34 mouse cellular contexts compared by ENCODE assay signal in genomic region chr2:59959668-59960494, GRCm38 (mm10).
DNase-seq lines count a peak whose midpoint lies in the region; ATAC-seq and TF ChIP-seq lines count a peak whose summit lies in the region.
"Had no signal": no experiment of that assay in that cellular context is flagged by ENCODE, and none has a peak within 500 bp of the region (broad histone marks: within the 10 kb centered on the region; RNA-seq: fewer than 3 reads in every experiment).

No protein-coding gene starts in this region.

- TF ChIP-seq POLR2A in cerebellum, adult 2 months (IDR thresholded peaks at IDR 0.05; ENCODE audit: borderline replicate concordance, insufficient read depth, low read length) = no peak

- TF ChIP-seq CTCF in cerebellum, adult 2 months (IDR thresholded peaks at IDR 0.05; ENCODE audit: borderline replicate concordance, insufficient read depth, low read depth, low read length) = no peak

- 61% methylated on average over 14 of the region's 14 CpGs for WGBS in heart, embryonic 11.5 days (ENCODE audit: insufficient replicate concordance)
- 56% methylated on average over 14 of the region's 14 CpGs for WGBS in heart, embryonic 15.5 days
- WGBS in kidney, embryonic 15.5 days = 90% methylated on average over 14 of the region's 14 CpGs
- WGBS in cerebellum, adult 2 months = 83% methylated on average over 14 of the region's 14 CpGs

- intact Hi-C loops in gastrocnemius, postnatal 14 days (cut with DNase I; ENCODE audit: low total_unique reads) = loop anchor here (10.0 kb wide), 1 partner anchor 245 kb away; the partner anchor contains the start of genes Baz2b and March7
- intact Hi-C loops in heart, postnatal 36 days (cut with DNase I) = no loop called here

- peaks cover 4% of the 10 kb centered on the region; the same call in 1 of the 2 replicates for H3K36me3 ChIP-seq in heart, embryonic 11.5 days (ENCODE audit: control insufficient read depth, insufficient read depth, low read length)
- peaks cover 24% of the 10 kb centered on the region for H3K36me3 ChIP-seq in heart, embryonic 15.5 days
- H3K36me3 ChIP-seq in kidney, embryonic 15.5 days = peaks cover 66% of the 10 kb centered on the region

- no peaks in the 10 kb centered on the region for H3K27me3 ChIP-seq in heart, embryonic 11.5 days (ENCODE audit: control insufficient read depth, insufficient read depth, low read length)
- no peaks in the 10 kb centered on the region for H3K27me3 ChIP-seq in heart, embryonic 15.5 days
- H3K27me3 ChIP-seq in kidney, embryonic 15.5 days = no peaks in the 10 kb centered on the region
- no peaks in the 10 kb centered on the region for H3K27me3 ChIP-seq in cerebellum, adult 2 months (ENCODE audit: control insufficient read depth, insufficient read depth, low read length)
- H3K27me3 ChIP-seq: embryonic facial prominence, embryonic 15.5 days; forebrain, embryonic 12.5 days; hindbrain, embryonic 15.5 days; intestine, embryonic 15.5 days; midbrain, embryonic 15.5 days had no signal

- no peak overlapping the region for H3K4me2 ChIP-seq in heart, embryonic 11.5 days
- 0 out of 2 replicates have a peak overlapping the region, but pooled peaks have one; percentile 4 for H3K4me2 ChIP-seq in heart, embryonic 15.5 days
- no peak overlapping the region for H3K4me2 ChIP-seq in kidney, embryonic 15.5 days
- H3K4me2 ChIP-seq: embryonic facial prominence, embryonic 15.5 days; forebrain, embryonic 12.5 days; hindbrain, embryonic 15.5 days; intestine, embryonic 15.5 days; midbrain, embryonic 15.5 days had no signal

- H3K4me1 ChIP-seq in heart, embryonic 11.5 days (ENCODE audit: control insufficient read depth, insufficient read depth, low read length) = peaks cover 13% of the 10 kb centered on the region
- H3K4me1 ChIP-seq in heart, embryonic 15.5 days (replicated peaks) = peaks cover 22% of the 10 kb centered on the region
- no peaks in the 10 kb centered on the region for H3K4me1 ChIP-seq in kidney, embryonic 15.5 days
- no peaks in the 10 kb centered on the region; the same call in 1 of the 2 replicates for H3K4me1 ChIP-seq in cerebellum, adult 2 months (ENCODE audit: control insufficient read depth, insufficient read depth, low read length)
- H3K4me1 ChIP-seq: embryonic facial prominence, embryonic 10.5 days; embryonic facial prominence, embryonic 15.5 days; forebrain, embryonic 12.5 days; hindbrain, embryonic 10.5 days; hindbrain, embryonic 15.5 days; intestine, embryonic 15.5 days; midbrain, embryonic 10.5 days; midbrain, embryonic 15.5 days had no signal

- ATAC-seq in heart, embryonic 11.5 days (replicated peaks; ENCODE audit: insufficient number of reproducible peaks, low FRiP score, low TSS enrichment) = no peak
- peak; percentile 74; the same call in 1 of the 2 replicates for ATAC-seq in heart, embryonic 15.5 days (replicated peaks; ENCODE audit: insufficient number of reproducible peaks, insufficient read depth, low FRiP score, low read depth)
- ATAC-seq in megakaryocyte progenitor cell, adult 5-6 weeks (replicated peaks; ENCODE audit: poor library complexity) = peak; percentile 37; the same call in 1 of the 2 replicates
- no peak for ATAC-seq in kidney, embryonic 15.5 days (replicated peaks; ENCODE audit: low FRiP score)
- ATAC-seq: forebrain, postnatal 0 days; intestine, embryonic 15.5 days; midbrain, embryonic 15.5 days had no signal

- no peak overlapping the region for H3K4me3 ChIP-seq in heart, embryonic 11.5 days (ENCODE audit: low read depth, low read length)
- H3K4me3 ChIP-seq in heart, embryonic 15.5 days = no peak overlapping the region
- no peak overlapping the region for H3K4me3 ChIP-seq in kidney, embryonic 15.5 days (replicated peaks)
- no peak overlapping the region for H3K4me3 ChIP-seq in cerebellum, adult 2 months (replicated peaks; ENCODE audit: insufficient read depth, low read depth, low read length)
- H3K4me3 ChIP-seq: embryonic facial prominence, embryonic 10.5 days; embryonic facial prominence, embryonic 15.5 days; forebrain, embryonic 12.5 days; hindbrain, embryonic 10.5 days; hindbrain, embryonic 15.5 days; intestine, embryonic 15.5 days; midbrain, embryonic 10.5 days; midbrain, embryonic 15.5 days had no signal

- peak; percentile 18 for DNase-seq in gastrocnemius, adult 18-20 months (ENCODE audit: low spot score)
- DNase-seq in gastrocnemius, postnatal 14 days = no peak
- DNase-seq in heart, postnatal 36 days = no peak
- DNase-seq in cerebellum, adult 2 months = no peak
- DNase-seq: adrenal gland, postnatal 14 days; cerebellum, adult 11-12 months; cerebellum, postnatal 14 days; forebrain, postnatal 0 days; kidney, adult 2 months; kidney, postnatal 4 days; layer of hippocampus, postnatal 36 days; liver; lung, adult 2 months; lung, postnatal 10 days; right cerebral cortex, adult 18-20 months; spleen, adult 18-20 months; thymus, adult 18-20 months; thymus, postnatal 36 days had no signal

- no peaks in the 10 kb centered on the region for H3K9me3 ChIP-seq in heart, embryonic 11.5 days (replicated peaks; ENCODE audit: control insufficient read depth, low read length)
- no peaks in the 10 kb centered on the region for H3K9me3 ChIP-seq in heart, embryonic 15.5 days (replicated peaks)
- H3K9me3 ChIP-seq in kidney, embryonic 15.5 days (replicated peaks) = no peaks in the 10 kb centered on the region
- H3K9me3 ChIP-seq: embryonic facial prominence, embryonic 10.5 days; embryonic facial prominence, embryonic 15.5 days; forebrain, embryonic 12.5 days; hindbrain, embryonic 10.5 days; hindbrain, embryonic 15.5 days; intestine, embryonic 15.5 days; midbrain, embryonic 10.5 days; midbrain, embryonic 15.5 days had no signal

- 0 out of 2 replicates have a peak overlapping the region, but pooled peaks have one; percentile 46 for H3K9ac ChIP-seq in heart, embryonic 11.5 days (ENCODE audit: low read depth, low read length)
- no peak overlapping the region for H3K9ac ChIP-seq in heart, embryonic 15.5 days
- H3K9ac ChIP-seq in kidney, embryonic 15.5 days = no peak overlapping the region
- H3K9ac ChIP-seq: embryonic facial prominence, embryonic 15.5 days; forebrain, embryonic 12.5 days; forebrain, postnatal 0 days; hindbrain, embryonic 15.5 days; intestine, embryonic 15.5 days; liver, embryonic 14.5 days; midbrain, embryonic 15.5 days had no signal

- peak overlapping the region; percentile 67 for H3K27ac ChIP-seq in heart, embryonic 11.5 days (ENCODE audit: low read depth, low read length)
- peak overlapping the region; percentile 74 for H3K27ac ChIP-seq in heart, embryonic 15.5 days
- H3K27ac ChIP-seq in kidney, embryonic 15.5 days = no peak overlapping the region
- no peak overlapping the region for H3K27ac ChIP-seq in cerebellum, adult 2 months (ENCODE audit: insufficient read depth, low read length)
- H3K27ac ChIP-seq: embryonic facial prominence, embryonic 10.5 days; embryonic facial prominence, embryonic 15.5 days; forebrain, embryonic 12.5 days; hindbrain, embryonic 10.5 days; hindbrain, embryonic 15.5 days; intestine, embryonic 15.5 days; kidney, postnatal 0 days; liver, embryonic 14.5 days; macrophage; midbrain, embryonic 10.5 days; midbrain, embryonic 15.5 days; stomach, postnatal 0 days had no signal

Comparison
In these comparisons a context has a peak if more than half of its experiments do, and no peak if none do; other contexts are left out.
1. ATAC-seq: peak in heart, embryonic 15.5 days (single experiment) and megakaryocyte progenitor cell, adult 5-6 weeks (single experiment); none in heart, embryonic 11.5 days (single experiment) and kidney, embryonic 15.5 days (single experiment).
2. H3K27ac ChIP-seq: peak in heart, embryonic 11.5 days (single experiment) and heart, embryonic 15.5 days (single experiment); none in kidney, embryonic 15.5 days (single experiment) and cerebellum, adult 2 months (single experiment).